Mouse (Mus musculus) liver, embryonic 16.5 days (tissue): ENCODE measurements around the gene Irx6. TPM values are rescaled to one million over a fixed set of nuclear protein-coding genes. Genes with fewer than 3 reads are reported as not detected.

Experiments
- ATAC-seq: fragments of 200-750 bp; cut with Nextera tagmentation; 2 replicates; pipeline ENCODE4 v1.8.0; 2017; ENCODE audit warnings: low read depth, mild to moderate bottlenecking, moderate number of reproducible peaks, moderate library complexity
- H3K27ac ChIP-seq: fragments of 300-500 bp; sonication (generic); 2 replicates; pipeline ENCODE4 v1.5.1; 2014; ENCODE audit warnings: mild to moderate bottlenecking, low read length
- H3K27me3 ChIP-seq: fragments of 300-500 bp; sonication (generic); 2 replicates; pipeline ENCODE4 v1.6.1; 2014; ENCODE audit warnings: low read depth, low read length, mixed read lengths; ENCODE audit not compliant: control insufficient read depth, insufficient read depth
- H3K36me3 ChIP-seq: fragments of 300-500 bp; sonication (generic); 2 replicates; pipeline ENCODE4 v1.6.1; 2014; ENCODE audit warnings: mild to moderate bottlenecking; ENCODE audit not compliant: control insufficient read depth, insufficient read depth
- H3K4me1 ChIP-seq: fragments of 300-500 bp; sonication (generic); 2 replicates; pipeline ENCODE4 v1.6.1; 2014; ENCODE audit warnings: low read depth, low read length, mixed read lengths; ENCODE audit not compliant: control insufficient read depth
- H3K4me2 ChIP-seq: fragments of 300-500 bp; sonication (generic); 2 replicates; pipeline ENCODE4 v1.6.1; 2014; ENCODE audit warnings: low read depth, low read length, mixed read lengths
- H3K4me3 ChIP-seq: fragments of 300-500 bp; sonication (generic); 2 replicates; pipeline ENCODE4 v1.5.1; 2014; ENCODE audit warnings: low read depth, mild to moderate bottlenecking, low read length
- H3K9ac ChIP-seq: fragments of 300-500 bp; sonication (generic); 2 replicates; pipeline ENCODE4 v1.6.1; 2014; ENCODE audit warnings: low read depth, low read length
- H3K9me3 ChIP-seq: fragments of 300-500 bp; sonication (generic); replicated peaks from 2 replicates; pipeline ENCODE4 v1.6.1; 2016; ENCODE audit warnings: low read length; ENCODE audit not compliant: control insufficient read depth
- WGBS: fragments of 180-500 bp; shearing (Covaris S2); extraction: QIAGEN DNeasy Blood & Tissue Kit; methylation state at CpG from one replicate; pipeline ENCODE4 v1.1.7; 2014; ENCODE audit not compliant: insufficient replicate concordance; 5-methylcytosine and 5-hydroxymethylcytosine counted together
- polyA plus RNA-seq: library from polyadenylated mRNA; unstranded; fragments of >200 nt; fragmentation: Nextera tagmentation; extraction: Ambion mirVana; gene quantifications from 2 replicates; pipeline ENCODE4 v1.2.1, GENCODE M21; 2015

The Irx6 gene
- polyA plus RNA-seq, 1 experiment from 2014 or later = not detected

DNA sequence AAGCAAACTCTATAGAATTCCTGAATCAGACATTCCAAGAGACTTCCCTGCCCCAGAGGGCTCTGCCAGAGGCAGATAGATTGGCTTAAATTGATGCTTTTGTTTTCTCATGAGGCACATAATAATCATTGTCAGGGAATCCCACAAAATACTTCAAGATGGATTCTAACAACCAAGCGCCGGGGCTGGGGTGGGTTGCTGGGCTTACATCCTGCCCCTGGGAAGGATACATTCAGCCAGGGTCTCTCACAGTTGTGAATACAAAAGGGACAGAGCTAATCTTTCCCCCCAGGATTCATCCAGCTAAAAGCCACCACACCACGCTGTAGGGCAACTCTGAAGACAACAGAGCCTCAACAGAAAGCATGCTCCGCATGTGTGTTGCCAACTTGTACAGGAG lies 2.2 kb upstream of the Irx6 start:
- Histone ChIP-seq H3K4me3 (no peak overlapping the region), H3K9me3 (no peaks in the 10 kb centered on the region), H3K27me3 (peaks cover 42% of the 10 kb centered on the region), H3K36me3 (no peaks in the 10 kb centered on the region), H3K27ac (no peak overlapping the region), H3K9ac (no peak overlapping the region), H3K4me2 (no peak overlapping the region), H3K4me1 (no peaks in the 10 kb centered on the region)
- no peak for ATAC-seq
- 69% methylated on average over 4 of the region's 4 CpGs for WGBS

DNA sequence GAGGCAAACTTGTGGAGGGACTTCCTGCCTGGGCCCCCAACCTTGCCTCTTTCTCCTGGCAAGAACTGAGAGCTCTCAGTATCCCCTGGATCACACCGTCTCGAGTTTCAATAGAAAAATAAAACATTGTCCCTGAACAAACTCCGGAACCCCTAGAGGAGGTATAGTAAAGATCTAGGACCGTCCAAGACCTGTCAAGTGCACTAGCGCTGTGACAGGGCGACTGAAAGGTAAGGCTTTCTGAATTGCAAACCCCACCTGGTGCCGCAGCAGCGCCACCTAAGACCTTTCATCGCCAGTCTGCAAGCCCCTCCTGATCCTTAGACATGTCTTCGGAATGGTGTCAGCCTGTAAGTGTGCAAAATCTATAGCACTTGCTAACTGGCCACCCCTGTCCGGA lies 987 bp upstream of the Irx6 start:
- no peak overlapping the region for H3K27ac ChIP-seq
- H3K9me3 ChIP-seq = no peaks in the 10 kb centered on the region
- no peak overlapping the region for H3K9ac ChIP-seq
- peaks cover 54% of the 10 kb centered on the region for H3K27me3 ChIP-seq
- ATAC-seq = no peak
- H3K4me2 ChIP-seq = no peak overlapping the region
- no peak overlapping the region for H3K4me3 ChIP-seq
- no peaks in the 10 kb centered on the region for H3K4me1 ChIP-seq
- no peaks in the 10 kb centered on the region for H3K36me3 ChIP-seq
- WGBS = 6% methylated on average over 11 of the region's 11 CpGs

DNA sequence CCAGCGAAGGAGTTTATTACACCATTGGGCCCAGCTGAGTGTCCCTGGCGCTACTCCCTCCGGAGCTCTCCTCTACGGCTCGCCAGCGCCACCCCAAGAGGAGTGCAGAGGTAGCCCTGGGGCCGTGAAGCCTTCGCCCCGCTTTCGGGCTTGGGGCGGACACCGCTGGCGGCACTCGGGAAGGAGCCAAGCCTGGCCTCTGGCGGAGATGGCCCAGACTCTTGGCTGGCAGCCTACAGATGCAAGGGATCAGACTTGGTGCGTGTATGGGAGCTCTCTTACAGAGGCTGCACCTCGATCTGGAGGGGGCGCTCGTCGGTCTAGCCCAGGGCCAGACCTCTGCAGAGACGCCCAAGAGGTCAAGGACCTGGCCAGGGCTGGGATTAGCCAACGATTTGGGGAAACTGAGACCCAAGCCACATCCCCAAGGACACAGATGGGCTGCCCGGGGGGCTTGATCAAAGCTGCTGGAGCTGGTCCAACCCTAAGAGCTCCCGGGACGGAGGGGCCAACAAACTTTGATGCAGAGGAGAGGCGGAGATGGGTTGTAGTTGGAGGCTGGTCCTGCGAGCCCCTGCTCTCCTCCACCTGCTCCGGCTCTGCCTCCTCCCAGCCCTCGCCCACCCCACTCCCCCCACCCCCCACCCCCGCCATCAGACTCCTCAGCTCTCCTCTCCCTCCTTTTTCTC lies 389 bp upstream of the Irx6 start:
- no peaks in the 10 kb centered on the region for H3K36me3 ChIP-seq
- no peaks in the 10 kb centered on the region for H3K4me1 ChIP-seq
- H3K27me3 ChIP-seq = peaks cover 60% of the 10 kb centered on the region
- no peak overlapping the region for H3K4me3 ChIP-seq
- H3K27ac ChIP-seq = no peak overlapping the region
- H3K4me2 ChIP-seq = no peak overlapping the region
- WGBS = 1% methylated on average over 29 of the region's 30 CpGs
- ATAC-seq = no peak
- no peak overlapping the region for H3K9ac ChIP-seq
- no peaks in the 10 kb centered on the region for H3K9me3 ChIP-seq

DNA sequence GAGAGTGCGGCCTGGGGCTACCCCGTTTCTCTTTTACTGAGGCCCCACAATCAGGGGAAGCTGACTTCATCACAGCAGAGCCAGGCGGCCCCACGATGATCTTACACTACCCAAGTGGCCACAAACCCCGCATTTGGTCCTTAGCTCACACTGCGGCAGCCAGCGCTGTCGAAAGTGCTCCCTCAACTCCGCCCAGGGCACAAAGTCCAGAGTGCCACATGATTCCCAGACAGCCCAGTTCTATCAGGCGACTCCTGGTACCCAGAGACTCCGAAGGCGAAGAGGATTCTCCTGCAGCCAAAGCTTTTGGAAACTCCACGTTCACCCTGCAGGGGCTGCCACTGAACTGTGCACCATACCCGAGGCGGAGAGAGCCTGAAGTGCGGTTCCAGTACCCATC lies 4.3 kb downstream of the Irx6 start:
- ATAC-seq = no peak
- H3K4me2 ChIP-seq = no peak overlapping the region

DNA sequence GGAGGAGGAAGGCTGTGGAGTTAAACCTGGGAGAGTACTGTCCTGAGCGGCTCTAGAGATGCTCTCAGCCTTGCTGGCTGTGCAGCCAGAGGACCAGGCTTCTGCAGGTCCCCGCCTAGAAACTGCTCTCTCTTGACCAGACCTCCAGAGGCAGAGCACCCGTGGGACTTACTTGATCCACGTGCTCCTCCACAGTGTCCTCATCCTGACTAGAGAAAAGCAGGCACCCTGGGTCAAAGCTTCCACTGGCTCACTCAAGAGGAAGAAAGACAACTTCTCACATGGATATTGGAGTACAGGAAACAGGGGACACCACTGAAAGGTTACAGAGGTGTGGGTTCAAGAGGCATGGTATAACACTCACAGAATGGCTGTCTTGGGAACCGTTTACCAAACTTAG lies 23.3 kb downstream of the Irx6 start:
- WGBS = 59% methylated on average over 5 of the region's 5 CpGs
- ATAC-seq = no peak
- H3K9me3 ChIP-seq = no peaks in the 10 kb centered on the region
- H3K27ac ChIP-seq = no peak overlapping the region
- H3K27me3 ChIP-seq = no peaks in the 10 kb centered on the region
- H3K4me2 ChIP-seq = no peak overlapping the region
- H3K9ac ChIP-seq = no peak overlapping the region
- no peaks in the 10 kb centered on the region for H3K36me3 ChIP-seq
- H3K4me1 ChIP-seq = no peaks in the 10 kb centered on the region
- H3K4me3 ChIP-seq = no peak overlapping the region

More for the DNA sequence above, 4.3 kb downstream of the Irx6 start:
- Histone ChIP-seq H3K9ac (no peak overlapping the region), H3K9me3 (no peaks in the 10 kb centered on the region), H3K4me3 (no peak overlapping the region), H3K4me1 (no peaks in the 10 kb centered on the region), H3K36me3 (no peaks in the 10 kb centered on the region), H3K27ac (no peak overlapping the region), H3K27me3 (peaks cover 50% of the 10 kb centered on the region)
- 7% methylated on average over 16 of the region's 16 CpGs for WGBS

DNA sequence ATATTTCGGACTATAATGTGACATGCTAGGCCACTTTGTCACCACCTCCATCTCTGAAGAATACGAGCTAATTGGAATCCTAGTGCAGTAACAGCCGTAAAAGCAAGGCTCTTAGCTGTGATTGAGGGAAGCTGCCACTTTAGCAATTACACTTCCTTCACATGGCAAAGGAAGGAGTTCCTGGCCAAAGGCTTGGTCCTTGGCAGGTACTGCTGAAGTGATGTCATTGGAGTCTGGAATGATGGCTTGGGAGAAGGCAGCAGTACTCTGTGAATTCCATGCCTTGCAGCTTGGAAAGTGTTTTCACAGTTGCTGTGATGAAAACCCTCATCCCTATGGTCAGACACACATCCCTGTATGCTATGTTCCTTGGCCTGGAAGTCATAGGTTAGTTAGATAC lies 24.3 kb downstream of the Irx6 start:
- no peak overlapping the region for H3K4me2 ChIP-seq
- H3K27me3 ChIP-seq = no peaks in the 10 kb centered on the region
- ATAC-seq = no peak
- H3K27ac ChIP-seq = no peak overlapping the region
- no peaks in the 10 kb centered on the region for H3K9me3 ChIP-seq
- H3K4me3 ChIP-seq = no peak overlapping the region
- no peak overlapping the region for H3K9ac ChIP-seq
- no peaks in the 10 kb centered on the region for H3K36me3 ChIP-seq
- no peaks in the 10 kb centered on the region for H3K4me1 ChIP-seq
- WGBS = 53% methylated on average over 3 of the region's 3 CpGs

DNA sequence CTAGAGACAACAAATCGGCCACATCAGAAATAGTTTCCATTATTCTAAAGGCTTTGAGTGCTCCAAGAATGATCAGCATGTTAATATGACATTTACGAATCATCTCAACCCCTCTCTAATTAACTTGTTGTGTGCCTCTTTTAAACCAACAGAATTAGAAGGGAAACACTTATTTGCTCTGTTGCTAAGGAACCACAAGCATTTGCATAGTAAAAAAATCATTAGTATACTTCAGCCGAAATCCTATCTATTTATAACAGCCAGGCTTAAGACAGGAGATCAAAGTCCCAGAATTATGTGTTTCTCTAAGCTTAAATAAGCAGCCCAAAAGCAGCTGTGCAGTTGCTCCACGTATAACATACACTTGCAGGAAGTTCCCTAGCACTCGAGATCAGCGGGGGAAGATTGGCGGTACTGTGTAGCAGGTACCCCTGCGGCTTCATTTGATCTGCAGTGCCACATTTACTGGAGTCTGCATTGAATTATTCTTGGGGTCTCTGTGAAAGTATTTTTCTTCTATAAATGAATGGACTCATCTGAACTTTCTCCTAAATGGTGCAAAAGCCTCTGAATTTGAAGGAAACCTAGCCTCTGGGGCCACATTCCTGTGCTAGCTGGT lies 25.9 kb downstream of the Irx6 start:
- Histone ChIP-seq H3K4me3 (no peak overlapping the region), H3K27me3 (no peaks in the 10 kb centered on the region), H3K36me3 (no peaks in the 10 kb centered on the region), H3K9ac (no peak overlapping the region), H3K4me2 (no peak overlapping the region), H3K27ac (no peak overlapping the region), H3K4me1 (no peaks in the 10 kb centered on the region), H3K9me3 (no peaks in the 10 kb centered on the region)
- no peak for ATAC-seq
- 62% methylated on average over 8 of the region's 8 CpGs for WGBS

DNA sequence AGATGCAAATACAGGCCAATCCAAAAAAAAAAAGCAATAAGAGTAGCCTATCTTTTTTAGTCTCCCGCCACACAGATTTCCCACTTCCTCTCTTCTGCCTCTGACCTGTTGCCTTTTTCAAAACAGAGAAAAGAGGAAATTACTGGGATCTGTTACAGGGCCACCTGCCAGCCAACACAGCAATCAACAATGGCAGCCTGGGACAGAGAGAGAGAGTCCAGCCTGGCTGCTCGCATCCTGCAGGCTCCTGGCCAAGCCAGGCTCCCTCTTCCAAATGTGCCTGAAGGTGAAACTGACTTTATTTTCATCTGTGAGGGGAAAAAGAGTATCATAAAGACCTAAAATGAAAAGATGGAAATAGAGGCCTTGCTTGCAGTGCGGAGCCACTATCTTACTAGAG lies 29.3 kb downstream of the Irx6 start:
- H3K4me2 ChIP-seq = no peak overlapping the region
- H3K4me1 ChIP-seq = no peaks in the 10 kb centered on the region
- no peak overlapping the region for H3K27ac ChIP-seq
- 44% methylated on average over 3 of the region's 3 CpGs for WGBS
- no peak overlapping the region for H3K9ac ChIP-seq
- H3K27me3 ChIP-seq = no peaks in the 10 kb centered on the region
- no peaks in the 10 kb centered on the region for H3K9me3 ChIP-seq
- no peaks in the 10 kb centered on the region for H3K36me3 ChIP-seq
- no peak for ATAC-seq
- no peak overlapping the region for H3K4me3 ChIP-seq

DNA sequence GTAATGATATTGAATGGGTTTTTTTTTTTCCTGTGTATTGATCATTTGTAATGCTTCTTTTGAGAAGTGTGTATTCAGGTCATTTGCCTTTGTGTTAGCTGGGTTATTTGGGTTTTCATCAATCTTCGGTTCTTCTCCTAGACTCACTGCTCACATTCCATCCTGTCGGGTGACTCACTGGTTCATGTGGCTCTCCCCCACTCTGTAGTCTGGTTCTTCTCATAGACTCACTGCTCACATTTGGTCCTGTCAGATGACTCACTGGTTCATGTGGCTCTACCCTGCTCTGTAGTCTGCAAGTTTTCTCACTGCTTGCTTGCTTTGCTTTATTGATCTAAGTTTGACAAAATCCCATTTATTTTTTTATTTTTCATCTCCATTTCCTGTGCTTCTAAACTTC lies 32.2 kb downstream of the Irx6 start:
- Histone ChIP-seq H3K9ac (no peak overlapping the region), H3K27me3 (no peaks in the 10 kb centered on the region), H3K4me3 (no peak overlapping the region), H3K4me2 (no peak overlapping the region), H3K27ac (no peak overlapping the region), H3K36me3 (no peaks in the 10 kb centered on the region), H3K4me1 (no peaks in the 10 kb centered on the region), H3K9me3 (no peaks in the 10 kb centered on the region)
- 38% methylated on average over 2 of the region's 2 CpGs for WGBS
- no peak for ATAC-seq
